Mouse (Mus musculus): ENCODE results near the gene Jakmip3. TPM values are rescaled to one million over a fixed set of nuclear protein-coding genes. Genes with fewer than 3 reads are reported as not detected.
A peak's percentile ranks its signal among the peaks of the same experiment; 100 is the strongest.

Jakmip3 gene
- 0.59 and 0.87 TPM in 2 replicates for polyA plus RNA-seq (2014; fragmentation: Nextera tagmentation; extraction: Ambion mirVana)

GRCm38 (mm10) chr7:138940612-138941461 lies at the start of gene Jakmip3:
Jakmip3 (plus strand) TSS chr7:138940730.
- DNase-seq (ENCODE audit: low spot score, missing footprints) (peak; percentile 93), ATAC-seq (ENCODE audit: low FRiP score) (0 out of 2 replicates have a peak, but pooled peaks have one; percentile 30)
- Histone ChIP-seq H3K9me3 (ENCODE audit: control insufficient read depth, low read length) (no peaks in the 10 kb centered on the region; the same call in 1 of the 2 replicates), H3K4me2 (peak within 1 kb of the TSS; percentile 73), H3K4me3 (ENCODE audit: low read depth, low read length) (peak within 1 kb of the TSS; percentile 38), H3K9ac (ENCODE audit: low read length) (peak within 1 kb of the TSS; percentile 30; the same call in 1 of the 2 replicates), H3K4me1 (ENCODE audit: control insufficient read depth, insufficient read depth, low read length) (peaks cover 5% of the 10 kb centered on the region), H3K36me3 (ENCODE audit: control insufficient read depth, insufficient read depth, low read length) (no peaks in the 10 kb centered on the region), H3K27ac (ENCODE audit: low read depth, low read length) (no peak within 1 kb of the TSS), H3K27me3 (ENCODE audit: control insufficient read depth, insufficient read depth, low read length) (peaks cover 42% of the 10 kb centered on the region)
- under 1% methylated on average over 78 of the region's 78 CpGs for WGBS

- Histone ChIP-seq H3K4me1 (ENCODE audit: control insufficient read depth, insufficient read depth, low read length) (no peaks in the 10 kb centered on the region), H3K4me3 (ENCODE audit: low read depth, low read length) (no peak overlapping the region), H3K4me2 (no peak overlapping the region), H3K36me3 (ENCODE audit: control insufficient read depth, insufficient read depth, low read length) (0 out of 2 replicates have a peak, but pooled peaks cover 3% of the 10 kb centered on the region), H3K9ac (ENCODE audit: low read length) (no peak overlapping the region), H3K9me3 (ENCODE audit: control insufficient read depth, low read length) (no peaks in the 10 kb centered on the region), H3K27me3 (ENCODE audit: control insufficient read depth, insufficient read depth, low read length) (no peaks in the 10 kb centered on the region), H3K27ac (ENCODE audit: low read depth, low read length) (no peak overlapping the region)
- 84% methylated on average over 2 of the region's 2 CpGs for WGBS
- no peak for ATAC-seq (ENCODE audit: low FRiP score)
- no peak for DNase-seq (ENCODE audit: low spot score, missing footprints)
Observed at GRCm38 (mm10) chr7:138898122-138898521, 42.4 kb upstream of the Jakmip3 start.

- no peaks in the 10 kb centered on the region for H3K27me3 ChIP-seq (ENCODE audit: control insufficient read depth, insufficient read depth, low read length)
- 0 out of 2 replicates have a peak, but pooled peaks cover 1% of the 10 kb centered on the region for H3K36me3 ChIP-seq (ENCODE audit: control insufficient read depth, insufficient read depth, low read length)
- H3K4me1 ChIP-seq (ENCODE audit: control insufficient read depth, insufficient read depth, low read length), result no peaks in the 10 kb centered on the region
- no peak overlapping the region for H3K27ac ChIP-seq (ENCODE audit: low read depth, low read length)
- ATAC-seq (ENCODE audit: low FRiP score), result no peak
- no peak overlapping the region for H3K4me3 ChIP-seq (ENCODE audit: low read depth, low read length)
- no peak overlapping the region for H3K4me2 ChIP-seq
- no peak for DNase-seq (ENCODE audit: low spot score, missing footprints)
- H3K9me3 ChIP-seq (ENCODE audit: control insufficient read depth, low read length), result no peaks in the 10 kb centered on the region
- no peak overlapping the region for H3K9ac ChIP-seq (ENCODE audit: low read length)
- 86% methylated on average over 4 of the region's 4 CpGs for WGBS
Observed at GRCm38 (mm10) chr7:138898743-138899142, 41.8 kb upstream of the Jakmip3 start.

DNA sequence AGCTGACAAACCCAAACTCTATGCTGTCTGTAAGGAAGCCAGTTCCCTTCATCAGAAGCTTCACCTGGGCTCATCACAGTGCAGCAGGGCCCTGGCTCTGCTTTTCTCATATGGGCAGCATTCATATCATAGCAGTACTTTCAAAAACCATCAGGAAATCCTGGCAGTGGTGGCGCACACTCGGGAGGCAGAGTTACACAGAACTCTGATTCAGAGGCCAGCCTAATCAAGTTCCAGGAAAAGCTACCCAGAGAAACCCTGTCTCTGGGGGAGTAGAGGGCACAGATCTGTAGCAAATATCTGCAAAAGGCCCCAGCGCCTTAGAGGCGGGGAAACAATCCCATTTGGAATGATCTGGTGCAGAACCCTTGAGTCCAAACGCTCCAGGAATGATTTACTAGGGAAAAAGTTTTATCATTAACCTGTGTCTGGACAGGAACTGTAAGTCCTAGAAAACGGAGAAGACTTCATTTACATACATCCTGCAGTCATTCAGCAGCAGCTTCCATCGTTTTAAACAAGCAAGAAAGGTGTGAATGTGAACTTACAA lies 36.6 kb upstream of the Jakmip3 start:
- 86% methylated on average over 7 of the region's 7 CpGs for WGBS
- H3K27ac ChIP-seq (ENCODE audit: low read depth, low read length), result no peak overlapping the region
- no peak for ATAC-seq (ENCODE audit: low FRiP score)

GRCm38 (mm10) chr7:138906441-138906840 lies 34.1 kb upstream of the Jakmip3 start:
- ATAC-seq (ENCODE audit: low FRiP score) (no peak), DNase-seq (ENCODE audit: low spot score, missing footprints) (no peak)
- no peak overlapping the region for H3K27ac ChIP-seq (ENCODE audit: low read depth, low read length)
- no peak overlapping the region for H3K4me3 ChIP-seq (ENCODE audit: low read depth, low read length)
- H3K4me1 ChIP-seq (ENCODE audit: control insufficient read depth, insufficient read depth, low read length), result peaks cover 25% of the 10 kb centered on the region
- H3K9me3 ChIP-seq (ENCODE audit: control insufficient read depth, low read length), result no peaks in the 10 kb centered on the region
- no peaks in the 10 kb centered on the region for H3K36me3 ChIP-seq (ENCODE audit: control insufficient read depth, insufficient read depth, low read length)
- peaks cover 5% of the 10 kb centered on the region; the same call in 1 of the 2 replicates for H3K27me3 ChIP-seq (ENCODE audit: control insufficient read depth, insufficient read depth, low read length)
- WGBS, result 87% methylated on average over 1 of the region's 1 CpGs
- peak overlapping the region; percentile 32; the same call in 1 of the 2 replicates for H3K4me2 ChIP-seq
- H3K9ac ChIP-seq (ENCODE audit: low read length), result no peak overlapping the region

More for the DNA sequence above, 36.6 kb upstream of the Jakmip3 start:
- Histone ChIP-seq H3K4me2 (no peak overlapping the region), H3K36me3 (ENCODE audit: control insufficient read depth, insufficient read depth, low read length) (no peaks in the 10 kb centered on the region), H3K9me3 (ENCODE audit: control insufficient read depth, low read length) (no peaks in the 10 kb centered on the region), H3K9ac (ENCODE audit: low read length) (no peak overlapping the region), H3K27me3 (ENCODE audit: control insufficient read depth, insufficient read depth, low read length) (no peaks in the 10 kb centered on the region), H3K4me1 (ENCODE audit: control insufficient read depth, insufficient read depth, low read length) (peaks cover 19% of the 10 kb centered on the region), H3K4me3 (ENCODE audit: low read depth, low read length) (no peak overlapping the region)
- no peak for DNase-seq (ENCODE audit: low spot score, missing footprints)

DNA sequence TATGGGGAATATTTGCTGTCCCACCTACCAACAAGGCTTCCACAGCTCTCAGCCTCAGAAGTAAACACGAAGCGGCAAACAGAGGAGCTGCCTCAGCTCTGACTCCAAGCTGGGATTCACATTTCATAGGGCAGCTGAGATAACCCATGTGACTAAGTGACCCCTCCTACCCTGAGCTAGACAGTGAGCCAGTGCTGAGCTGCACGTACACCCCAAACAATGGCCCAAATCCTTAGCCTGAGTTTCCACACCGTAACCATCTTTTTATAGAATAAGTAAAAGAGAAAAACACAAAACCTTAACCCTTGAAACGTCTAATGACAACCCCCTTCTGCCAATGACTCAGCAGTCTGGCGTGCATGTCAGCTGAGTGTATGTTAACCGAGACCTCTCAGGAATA lies 33.5 kb upstream of the Jakmip3 start:
- Histone ChIP-seq H3K36me3 (ENCODE audit: control insufficient read depth, insufficient read depth, low read length) (no peaks in the 10 kb centered on the region), H3K27ac (ENCODE audit: low read depth, low read length) (no peak overlapping the region), H3K27me3 (ENCODE audit: control insufficient read depth, insufficient read depth, low read length) (peaks cover 5% of the 10 kb centered on the region; the same call in 1 of the 2 replicates), H3K9me3 (ENCODE audit: control insufficient read depth, low read length) (no peaks in the 10 kb centered on the region), H3K9ac (ENCODE audit: low read length) (no peak overlapping the region), H3K4me1 (ENCODE audit: control insufficient read depth, insufficient read depth, low read length) (peaks cover 25% of the 10 kb centered on the region), H3K4me2 (peak overlapping the region; percentile 32), H3K4me3 (ENCODE audit: low read depth, low read length) (0 out of 2 replicates have a peak overlapping the region, but pooled peaks have one; percentile 9)
- peak; percentile 91 for DNase-seq (ENCODE audit: low spot score, missing footprints)
- WGBS, result 9% methylated on average over 7 of the region's 7 CpGs
- peak; percentile 39; the same call in 1 of the 2 replicates for ATAC-seq (ENCODE audit: low FRiP score)

DNA sequence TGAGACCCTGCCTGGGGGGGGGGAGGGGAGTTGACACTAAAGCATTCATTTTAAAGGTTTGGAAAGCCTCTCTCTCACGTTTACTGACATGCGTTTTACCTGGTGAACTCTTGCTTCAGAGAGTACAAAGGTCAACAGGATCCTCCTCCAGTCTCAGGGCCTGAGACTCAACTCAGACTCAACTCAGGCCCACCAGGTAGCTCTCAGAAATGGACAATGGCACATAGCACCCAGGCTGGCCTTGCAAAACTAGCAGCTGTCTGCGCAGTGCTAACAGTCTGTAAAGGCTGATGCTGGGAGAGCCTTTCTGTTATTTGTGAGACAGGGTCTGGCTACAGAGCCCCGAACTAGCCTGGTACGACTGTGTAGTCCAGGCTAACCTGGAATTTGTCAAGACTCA lies 32.6 kb upstream of the Jakmip3 start:
- peak overlapping the region; percentile 85; the same call in 1 of the 2 replicates for H3K4me2 ChIP-seq

GRCm38 (mm10) chr7:138908768-138909276 lies 31.7 kb upstream of the Jakmip3 start:
- ATAC-seq (ENCODE audit: low FRiP score) (no peak), DNase-seq (ENCODE audit: low spot score, missing footprints) (peak; percentile 93)
- Histone ChIP-seq H3K4me2 (peak overlapping the region; percentile 85), H3K27ac (ENCODE audit: low read depth, low read length) (peak overlapping the region; percentile 32; the same call in 1 of the 2 replicates), H3K4me3 (ENCODE audit: low read depth, low read length) (peak overlapping the region; percentile 66), H3K4me1 (ENCODE audit: control insufficient read depth, insufficient read depth, low read length) (peaks cover 25% of the 10 kb centered on the region), H3K27me3 (ENCODE audit: control insufficient read depth, insufficient read depth, low read length) (peaks cover 5% of the 10 kb centered on the region; the same call in 1 of the 2 replicates), H3K9me3 (ENCODE audit: control insufficient read depth, low read length) (no peaks in the 10 kb centered on the region), H3K9ac (ENCODE audit: low read length) (peak overlapping the region; percentile 81), H3K36me3 (ENCODE audit: control insufficient read depth, insufficient read depth, low read length) (no peaks in the 10 kb centered on the region)
- whole genome bisulfite sequencing, result 5% methylated on average over 10 of the region's 10 CpGs

More for the DNA sequence above, 32.6 kb upstream of the Jakmip3 start:
- Histone ChIP-seq H3K27me3 (ENCODE audit: control insufficient read depth, insufficient read depth, low read length) (peaks cover 5% of the 10 kb centered on the region; the same call in 1 of the 2 replicates), H3K36me3 (ENCODE audit: control insufficient read depth, insufficient read depth, low read length) (no peaks in the 10 kb centered on the region), H3K4me1 (ENCODE audit: control insufficient read depth, insufficient read depth, low read length) (peaks cover 25% of the 10 kb centered on the region), H3K9ac (ENCODE audit: low read length) (0 out of 2 replicates have a peak overlapping the region, but pooled peaks have one; percentile 9), H3K9me3 (ENCODE audit: control insufficient read depth, low read length) (no peaks in the 10 kb centered on the region), H3K27ac (ENCODE audit: low read depth, low read length) (no peak overlapping the region), H3K4me3 (ENCODE audit: low read depth, low read length) (no peak overlapping the region; the same call in 1 of the 2 replicates)
- 54% methylated on average over 5 of the region's 5 CpGs for WGBS
- ATAC-seq (ENCODE audit: low FRiP score) (no peak), DNase-seq (ENCODE audit: low spot score, missing footprints) (peak; percentile 86)

All from midbrain, embryonic 11.5 days (tissue).